Mouse (Mus musculus): ENCODE measurements around the gene Wscd1.

The Wscd1 gene

DNA sequence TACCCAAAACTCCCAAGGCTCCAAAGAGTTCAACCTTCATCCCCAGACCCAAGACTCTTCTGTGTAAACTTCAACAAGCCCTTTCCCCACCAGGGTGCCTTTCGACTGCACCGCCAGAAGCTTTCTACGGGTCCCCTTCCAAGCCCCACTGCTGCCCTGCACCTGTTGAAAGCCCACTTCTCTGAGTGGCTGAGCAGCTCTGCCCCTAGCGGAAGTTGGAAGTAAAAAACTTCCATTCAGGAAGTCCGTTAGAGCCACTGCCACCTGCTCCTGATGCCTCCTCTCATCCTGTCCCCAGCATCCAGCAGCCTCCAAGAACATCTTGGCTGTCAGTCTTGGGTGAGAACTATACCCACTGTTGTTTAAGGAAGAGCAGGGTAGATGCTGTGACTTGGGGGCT, at the start of gene Wscd1:
Wscd1 (plus strand) TSS at position 250 of the 400 bp plus-strand sequence.
- DNase-seq (ENCODE audit: extremely low read depth, low read depth), result no peak

DNA sequence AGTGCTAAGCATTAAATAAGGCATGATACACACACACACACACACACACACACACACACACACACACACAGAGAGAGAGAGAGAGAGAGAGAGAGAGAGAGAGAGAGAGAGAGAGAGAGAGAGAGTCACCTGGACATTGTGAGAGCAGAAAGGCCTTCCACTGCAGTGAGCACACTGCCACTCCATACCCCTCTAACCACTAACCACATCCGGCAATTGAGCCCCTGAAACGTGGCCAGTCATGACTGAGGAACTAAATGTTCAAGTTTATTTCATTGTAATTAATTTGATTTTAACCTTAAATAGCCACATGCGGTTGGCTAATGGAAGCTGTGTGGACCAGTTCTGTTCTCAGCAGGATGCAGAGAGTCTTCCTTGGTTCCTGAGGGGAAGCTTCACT, 21.7 kb upstream of the Wscd1 start:
- DNase-seq (ENCODE audit: extremely low read depth, low read depth), result no peak

DNA sequence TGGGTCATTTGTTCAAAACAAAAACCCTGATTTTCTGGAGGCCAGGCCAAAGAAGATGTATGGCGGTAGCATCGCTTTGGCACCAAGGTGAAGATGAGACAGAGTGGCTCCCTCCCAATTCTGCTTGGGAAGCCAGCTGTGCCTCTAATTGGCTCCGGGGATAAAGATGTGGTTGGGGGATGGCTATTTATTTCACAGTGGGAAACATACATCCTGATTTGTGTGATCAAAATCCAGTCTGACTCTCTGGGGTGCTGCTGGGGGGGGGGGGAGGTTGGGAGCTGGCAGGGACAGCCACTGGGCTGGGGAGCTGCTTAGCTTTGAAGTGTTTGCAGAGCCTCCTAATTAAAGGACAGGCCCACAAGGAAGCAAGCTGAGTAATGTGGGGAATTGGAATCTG, 20.4 kb upstream of the Wscd1 start:
- DNase-seq (ENCODE audit: extremely low read depth, low read depth), result no peak

DNA sequence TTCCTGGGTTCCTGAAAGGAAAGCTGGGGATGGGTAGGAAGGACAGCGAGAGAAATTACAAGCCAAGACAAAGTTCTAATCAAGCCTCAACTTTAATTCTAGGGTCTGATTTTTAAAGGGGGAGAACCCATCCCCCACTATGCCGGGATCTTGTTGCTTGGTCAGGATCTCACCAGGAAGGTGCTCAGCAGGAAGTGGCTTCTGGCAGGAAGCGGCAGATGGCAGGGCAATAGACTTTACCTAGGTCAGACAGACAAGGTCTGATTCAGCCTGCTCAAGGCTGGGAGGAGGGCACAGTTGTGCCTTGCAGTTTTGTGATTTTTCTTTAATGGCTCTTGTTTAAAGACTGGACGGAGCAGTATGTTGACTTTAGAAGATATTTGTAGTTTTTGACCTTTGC, 15.9 kb upstream of the Wscd1 start:
- no peak for DNase-seq (ENCODE audit: extremely low read depth, low read depth)

DNA sequence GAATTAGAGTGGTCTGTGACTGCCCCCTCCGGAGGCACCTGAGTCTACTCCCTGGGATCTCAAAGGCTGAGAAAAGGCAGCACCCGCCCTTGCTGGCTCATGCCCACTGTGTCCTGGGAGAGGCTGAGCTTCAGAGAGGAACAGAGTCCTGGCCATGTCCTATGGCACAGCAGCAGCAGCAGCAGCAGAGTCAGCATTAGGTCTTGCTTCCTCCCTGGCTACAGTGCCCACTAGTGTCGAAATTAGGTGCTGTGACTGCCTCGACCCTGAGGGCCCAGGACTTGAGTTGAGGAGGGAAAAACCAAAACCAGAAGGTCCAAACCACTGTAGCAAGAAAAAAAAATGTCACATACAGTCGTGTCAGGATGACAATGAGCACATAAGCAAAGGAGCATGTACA, 12.6 kb upstream of the Wscd1 start:
- DNase-seq (ENCODE audit: extremely low read depth, low read depth), result no peak

DNA sequence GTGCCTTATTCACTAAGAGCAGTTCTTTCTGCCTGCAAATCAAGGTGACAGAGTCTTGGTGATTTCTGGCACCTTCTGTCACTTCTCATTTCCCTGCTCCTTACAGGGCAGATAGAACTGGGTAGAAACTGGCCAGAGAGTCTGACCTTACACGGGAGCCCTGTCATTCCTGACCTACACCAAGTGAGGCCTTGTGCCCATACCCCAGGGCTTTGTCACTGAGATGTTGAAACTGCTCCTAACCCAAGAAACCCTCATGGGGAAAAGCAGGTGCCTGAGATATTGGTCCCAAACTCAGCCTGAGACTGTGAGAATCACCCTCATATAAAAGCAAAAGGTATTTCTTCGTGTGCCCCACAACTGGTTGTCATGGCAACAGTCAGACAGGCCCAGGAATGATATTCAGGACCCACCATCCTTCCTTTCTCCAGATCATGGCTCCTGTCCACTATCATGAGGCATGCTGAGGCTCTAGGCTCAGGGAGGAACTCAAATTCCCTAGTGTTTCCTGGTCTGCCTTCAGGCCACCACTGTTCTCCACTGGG, 11.1 kb upstream of the Wscd1 start:
- no peak for DNase-seq (ENCODE audit: extremely low read depth, low read depth)

DNA sequence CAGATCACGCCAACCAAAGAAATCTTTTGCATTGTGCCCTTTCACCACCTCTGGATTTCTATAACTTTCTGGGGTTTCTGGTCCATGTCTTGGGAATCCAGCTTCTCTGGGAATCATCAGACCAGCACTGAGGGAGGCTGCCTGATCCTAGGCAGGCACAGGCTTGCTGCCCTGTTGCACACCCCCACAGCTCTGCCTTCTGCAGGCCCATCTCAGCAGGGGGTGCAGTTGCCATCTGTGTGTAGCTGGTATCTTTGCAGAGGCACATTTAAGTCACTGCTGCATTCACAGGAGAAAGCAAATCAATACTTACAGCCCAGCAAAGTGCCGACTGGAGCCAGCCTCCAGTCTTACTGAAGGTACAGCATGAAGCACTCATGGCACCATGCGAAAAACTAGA, 3.8 kb upstream of the Wscd1 start:
- no peak for DNase-seq (ENCODE audit: extremely low read depth, low read depth)

DNA sequence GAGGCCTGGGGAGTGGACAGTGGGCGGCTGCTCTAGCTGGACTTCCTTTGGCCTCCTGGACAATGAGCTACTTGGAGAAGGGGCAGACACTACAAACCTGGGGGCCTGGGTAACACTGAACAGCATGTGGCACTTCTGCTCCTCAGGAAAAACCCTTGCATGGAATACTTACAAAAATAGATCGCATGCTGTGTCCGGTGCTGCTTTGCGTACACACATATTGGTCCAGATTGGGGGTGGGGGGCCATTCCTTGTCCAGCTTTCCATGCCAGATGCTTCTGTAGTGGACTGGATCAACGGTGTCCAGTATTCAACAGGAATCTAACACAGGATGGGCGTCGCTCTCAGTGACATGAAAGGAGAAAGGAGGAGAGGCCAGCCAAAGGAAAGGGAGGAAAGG, 2.0 kb upstream of the Wscd1 start:
- DNase-seq (ENCODE audit: extremely low read depth, low read depth), result no peak

DNA sequence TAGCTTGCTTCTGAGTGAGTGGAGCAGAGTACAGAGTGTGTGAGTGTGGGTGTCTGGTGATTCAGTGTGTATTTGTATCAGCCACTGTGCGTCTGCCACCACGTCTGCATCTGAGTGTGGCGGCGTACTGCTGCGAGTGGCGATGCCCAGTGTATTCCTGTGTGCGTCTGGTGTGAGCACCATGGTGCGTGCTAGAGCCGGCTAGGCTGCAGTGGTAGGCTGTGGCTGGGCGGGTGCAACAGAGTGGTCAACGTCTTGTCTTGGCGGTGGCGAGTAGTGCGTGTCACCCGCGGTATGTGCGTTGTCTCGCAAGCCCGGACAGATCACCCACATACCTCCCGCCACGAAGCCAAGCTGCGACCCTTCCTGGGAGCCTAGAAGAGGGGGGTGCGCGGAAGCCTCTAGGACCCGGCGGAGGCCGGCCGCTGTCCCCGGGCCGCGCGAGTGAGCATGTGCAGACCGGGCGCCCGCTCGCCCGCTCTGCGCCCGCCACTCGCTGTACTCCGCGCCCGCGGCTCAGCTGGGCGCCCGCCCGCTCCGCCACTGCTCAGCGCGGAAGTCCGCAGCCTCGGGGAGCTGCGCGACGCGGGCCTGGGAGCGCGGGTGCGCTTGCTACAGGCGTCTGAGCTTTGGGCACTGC, 934 bp downstream of the Wscd1 start:
- DNase-seq (ENCODE audit: extremely low read depth, low read depth), result no peak

DNA sequence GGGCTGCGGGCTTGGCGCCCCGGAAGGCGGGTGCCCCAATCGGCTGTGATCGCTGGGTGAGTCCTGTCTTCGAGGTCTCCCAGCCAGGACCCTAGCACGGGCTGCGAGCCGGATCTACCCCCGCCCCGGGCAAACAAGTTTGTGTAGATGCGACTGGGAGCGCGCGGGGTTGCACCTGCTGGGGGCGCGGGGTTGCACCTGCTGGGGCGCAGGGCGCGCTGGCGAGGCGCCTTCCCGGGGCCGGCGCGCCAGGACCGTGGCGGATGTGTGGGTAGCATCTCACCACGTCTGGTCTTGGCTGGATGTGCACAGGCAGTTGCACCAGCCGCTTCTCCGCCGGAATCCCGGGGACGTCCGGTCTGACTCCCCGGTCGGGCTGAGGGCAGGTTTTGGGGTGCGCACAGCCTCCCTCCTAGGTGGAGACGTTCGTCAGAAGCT, 1.5 kb downstream of the Wscd1 start:
- DNase-seq (ENCODE audit: extremely low read depth, low read depth), result no peak

DNA sequence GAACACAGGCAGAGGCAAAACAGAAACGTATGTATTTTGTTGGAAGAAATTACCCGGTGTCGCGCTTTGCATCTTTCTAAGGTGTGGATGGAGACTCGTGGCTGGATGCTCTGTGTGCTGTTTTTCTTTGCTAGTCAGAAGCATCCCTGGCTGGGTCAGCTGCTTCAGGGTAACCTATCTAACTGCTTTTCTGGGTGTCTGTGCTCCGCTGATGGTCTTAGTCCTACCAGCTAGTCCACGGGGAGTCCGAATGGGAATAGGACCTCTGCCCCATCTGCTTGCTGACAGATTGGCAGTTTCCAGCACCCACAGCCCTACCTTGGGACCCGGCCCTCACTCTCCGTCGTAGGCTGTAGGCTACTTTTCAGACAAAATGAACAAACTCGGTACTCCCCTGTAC, 2.0 kb downstream of the Wscd1 start:
- no peak for DNase-seq (ENCODE audit: extremely low read depth, low read depth)

DNA sequence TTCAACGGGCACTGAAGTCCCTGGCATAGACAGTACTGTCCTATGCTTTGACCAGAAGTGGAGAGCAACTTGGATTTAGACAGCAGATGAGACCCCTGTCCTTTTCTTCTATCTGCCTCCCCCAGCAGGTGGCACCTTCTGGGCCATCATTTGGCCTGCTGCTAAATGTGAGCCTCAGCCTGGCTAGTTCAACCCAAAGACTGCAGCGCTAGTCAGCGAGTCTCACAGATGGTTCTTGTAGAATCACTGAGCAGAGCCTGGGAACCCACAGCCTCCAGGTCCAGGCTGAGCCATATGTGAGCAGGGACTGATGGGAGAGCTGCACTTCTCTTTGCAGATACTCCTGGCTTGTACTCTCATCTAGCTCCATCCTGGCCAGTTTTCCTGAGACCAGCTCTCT, 2.9 kb downstream of the Wscd1 start:
- no peak for DNase-seq (ENCODE audit: extremely low read depth, low read depth)

DNA sequence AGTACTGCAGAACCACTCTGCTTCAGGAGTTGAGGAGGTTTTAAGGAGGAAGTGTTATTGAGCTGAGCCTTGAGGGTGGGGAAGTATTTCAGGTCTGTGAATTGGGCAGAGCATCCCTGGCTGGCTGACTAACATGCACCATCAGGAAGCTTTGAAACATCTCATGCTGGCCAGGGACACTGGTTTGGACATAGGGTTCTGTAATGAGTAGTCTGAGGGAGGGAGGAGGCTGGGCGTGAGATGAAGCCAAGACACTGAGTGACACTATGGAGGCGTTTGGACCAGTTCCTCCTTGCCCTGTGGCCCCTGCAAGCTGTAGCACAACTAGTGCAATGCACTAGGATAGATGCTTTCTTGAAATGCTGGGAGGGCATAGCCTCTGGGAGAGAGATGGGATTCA, 5.4 kb downstream of the Wscd1 start:
- no peak for DNase-seq (ENCODE audit: extremely low read depth, low read depth)

DNA sequence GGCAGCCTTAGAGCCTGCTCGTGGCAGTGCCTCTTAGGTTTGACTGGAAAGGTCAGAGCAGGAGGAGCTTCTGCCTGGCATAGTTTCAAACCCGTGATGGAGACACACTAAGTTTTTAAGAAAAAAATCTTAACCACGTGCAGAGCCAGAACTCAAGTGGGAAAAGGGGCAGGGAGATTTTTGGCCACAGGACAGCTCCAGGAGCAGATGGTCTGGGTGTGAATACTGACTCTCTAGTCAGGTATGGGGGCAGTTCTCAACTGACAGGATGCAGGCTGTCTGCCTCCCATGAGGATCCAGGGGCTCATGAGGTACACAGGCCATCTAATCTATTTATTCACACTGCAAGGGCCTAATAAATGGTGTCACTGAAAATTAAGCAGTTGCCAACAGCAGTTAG, 6.6 kb downstream of the Wscd1 start:
- DNase-seq (ENCODE audit: extremely low read depth, low read depth), result no peak

DNA sequence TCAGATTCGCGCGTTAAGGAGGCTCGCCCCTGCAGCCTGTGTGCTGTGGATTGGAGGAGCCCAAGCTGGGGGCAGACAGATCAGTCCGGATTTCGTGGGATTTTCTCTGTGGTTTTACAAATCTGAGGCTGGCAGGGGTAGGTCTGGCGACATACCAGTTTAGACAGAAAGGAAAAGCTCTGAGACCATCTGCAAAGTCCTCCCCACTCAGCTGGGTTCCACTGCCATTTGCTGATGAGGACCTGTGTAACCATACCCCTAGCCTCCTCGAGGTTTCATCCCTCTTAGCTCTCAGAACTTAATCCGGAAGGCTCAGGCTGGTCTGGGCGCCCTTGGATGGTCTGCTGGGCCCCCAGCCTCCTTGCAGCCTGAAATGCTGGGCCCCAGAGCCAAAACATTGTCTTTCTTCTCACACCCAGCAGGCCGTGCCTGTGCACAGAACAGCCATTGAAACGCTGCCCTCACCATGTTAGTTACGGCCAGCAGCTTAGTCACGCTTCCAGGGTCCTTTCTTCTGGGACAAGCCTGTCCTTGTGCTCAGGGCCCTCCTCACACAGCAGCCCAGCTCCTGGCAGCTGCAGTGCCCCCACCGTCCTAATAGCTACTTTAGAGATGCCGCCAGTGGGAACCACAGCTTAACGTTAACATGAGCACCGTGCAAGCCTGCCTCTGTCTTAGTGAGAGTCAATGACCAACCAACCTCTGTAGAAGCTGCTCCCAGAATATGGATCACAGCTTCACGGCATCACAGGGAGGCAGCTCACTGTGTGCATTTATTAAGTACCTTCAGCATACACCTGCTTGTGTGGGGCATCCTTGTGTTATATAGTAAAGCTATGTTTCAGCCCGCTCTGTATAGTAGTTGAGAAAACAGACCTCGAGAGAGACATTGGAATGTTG, 8.7 kb downstream of the Wscd1 start:
- DNase-seq (ENCODE audit: extremely low read depth, low read depth), result no peak

DNA sequence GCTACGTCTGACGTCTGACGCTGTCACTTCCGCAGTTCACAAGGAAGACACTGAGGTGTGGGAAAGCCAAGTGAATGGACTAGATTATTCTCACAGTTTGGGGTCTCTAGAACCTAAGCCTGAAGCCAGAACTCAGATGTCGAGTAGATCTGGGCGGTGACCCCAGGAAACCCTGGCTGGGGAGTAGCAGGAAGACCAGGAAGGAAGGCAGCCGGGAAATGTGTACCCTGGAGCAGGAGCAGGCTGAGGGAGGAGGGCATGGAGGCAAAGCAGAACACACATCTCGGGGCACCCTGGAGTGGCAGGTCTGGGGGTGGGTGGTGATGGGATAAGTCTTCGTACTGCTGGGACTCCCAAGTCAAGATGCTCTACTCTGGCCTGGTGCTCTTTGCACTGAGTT, 11.3 kb downstream of the Wscd1 start:
- no peak for DNase-seq (ENCODE audit: extremely low read depth, low read depth)

DNA sequence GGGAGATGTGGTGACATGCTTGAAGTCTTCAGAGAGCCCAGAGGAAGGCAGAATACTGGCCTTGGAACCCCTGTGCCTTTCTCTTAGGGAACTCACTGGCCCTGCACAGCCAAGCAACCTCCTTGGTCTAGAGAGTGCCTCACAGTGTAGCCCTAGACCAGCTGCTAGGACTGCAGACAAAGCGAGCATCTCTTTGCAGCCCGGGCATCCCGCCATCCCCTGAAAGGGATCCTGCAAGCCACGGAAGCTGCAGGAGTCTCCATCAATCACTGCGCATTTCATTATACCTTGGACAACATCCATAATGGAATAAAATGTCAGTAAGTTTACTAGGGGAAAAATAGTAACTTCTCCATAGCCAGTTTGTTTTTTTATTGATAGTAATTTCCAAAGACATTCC, 13.4 kb downstream of the Wscd1 start:
- DNase-seq (ENCODE audit: extremely low read depth, low read depth), result no peak

DNA sequence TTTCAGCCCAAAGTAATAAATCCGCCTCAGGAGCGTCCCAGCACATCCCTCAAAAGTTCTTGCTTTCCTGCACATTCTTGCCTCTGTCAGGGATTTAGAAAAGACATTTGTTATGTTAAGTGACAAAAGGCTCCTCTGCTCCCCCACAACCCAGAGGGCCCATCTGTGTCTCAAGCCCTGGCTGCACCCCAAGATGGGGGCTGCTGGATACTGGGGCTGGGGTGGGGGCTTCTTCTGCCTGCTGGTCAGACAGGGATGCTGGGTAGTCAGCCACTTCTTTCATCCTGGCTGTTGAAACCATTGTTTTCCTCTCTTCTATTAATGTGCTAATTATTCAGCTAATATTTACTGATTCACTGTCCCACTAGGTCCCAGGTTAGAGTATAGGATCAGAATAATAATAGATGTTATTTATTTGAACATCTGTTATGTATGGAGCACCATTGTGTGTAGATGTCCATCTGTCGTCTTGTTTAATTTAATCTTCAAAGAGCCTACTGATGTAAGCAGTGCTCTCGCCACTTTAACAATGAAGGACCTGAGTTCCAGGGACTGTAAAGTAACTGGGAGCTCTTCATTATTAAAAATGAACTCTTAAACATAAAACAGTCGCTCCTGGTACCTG, 14.0 kb downstream of the Wscd1 start:
- DNase-seq (ENCODE audit: extremely low read depth, low read depth), result no peak

DNA sequence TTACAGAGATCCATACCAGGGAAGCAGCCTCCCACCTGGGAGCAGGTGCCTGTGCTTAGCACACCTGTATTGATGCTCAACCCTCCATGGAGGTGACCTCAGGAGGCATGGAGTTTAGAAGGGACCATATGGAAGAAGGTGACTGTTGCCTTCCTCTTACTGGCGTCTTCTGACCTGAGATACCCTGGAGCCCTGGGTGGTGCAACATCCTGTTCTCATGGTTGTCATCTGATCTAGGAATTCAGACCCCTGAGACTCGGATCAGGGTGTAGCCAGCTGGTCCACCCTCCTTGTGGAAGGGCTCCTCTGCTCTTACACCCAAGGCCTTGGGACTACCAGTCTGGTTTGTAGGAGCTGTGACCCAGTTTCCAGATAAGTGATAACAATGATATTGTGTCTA, 15.0 kb downstream of the Wscd1 start:
- DNase-seq (ENCODE audit: extremely low read depth, low read depth), result no peak

DNA sequence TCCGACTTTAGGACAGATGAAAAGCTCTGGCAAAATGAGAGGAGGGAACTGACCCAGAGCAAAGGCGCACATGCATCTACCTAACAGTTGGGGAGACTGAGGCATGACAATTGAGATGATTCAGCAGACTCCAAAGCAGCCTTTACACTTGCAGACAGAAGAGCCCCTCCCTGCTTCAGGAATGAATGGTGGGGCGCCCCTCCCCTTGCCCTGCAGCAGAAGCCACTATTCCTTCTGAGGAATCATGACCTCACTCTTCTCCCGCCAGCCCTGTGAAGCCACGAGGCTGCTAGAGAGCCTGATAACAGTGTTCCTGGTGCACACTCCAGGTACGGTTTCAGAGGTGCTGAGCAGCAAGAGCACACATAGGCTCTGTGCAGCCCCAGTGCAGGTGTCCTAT, 15.6 kb downstream of the Wscd1 start:
- no peak for DNase-seq (ENCODE audit: extremely low read depth, low read depth)

DNA sequence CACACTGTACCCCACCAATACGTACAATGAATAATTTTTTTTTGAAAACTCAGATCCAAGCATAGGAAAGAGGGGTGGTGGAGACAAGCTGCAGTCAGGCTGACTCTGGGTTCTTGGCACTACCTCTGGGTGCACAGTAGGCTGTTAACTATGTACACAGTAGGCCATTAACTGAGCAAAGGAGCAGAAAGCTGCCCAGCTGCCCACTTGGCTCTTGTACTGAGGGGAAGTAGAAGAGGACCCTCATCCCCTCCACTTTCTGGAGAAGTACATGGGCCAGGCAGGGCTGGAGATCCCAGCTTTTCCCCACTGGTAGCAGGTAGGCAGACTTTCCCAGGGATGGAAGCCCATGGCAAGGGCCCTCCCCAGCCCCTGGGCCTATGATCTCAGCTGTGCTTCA, 16.7 kb downstream of the Wscd1 start:
- DNase-seq (ENCODE audit: extremely low read depth, low read depth), result no peak

DNA sequence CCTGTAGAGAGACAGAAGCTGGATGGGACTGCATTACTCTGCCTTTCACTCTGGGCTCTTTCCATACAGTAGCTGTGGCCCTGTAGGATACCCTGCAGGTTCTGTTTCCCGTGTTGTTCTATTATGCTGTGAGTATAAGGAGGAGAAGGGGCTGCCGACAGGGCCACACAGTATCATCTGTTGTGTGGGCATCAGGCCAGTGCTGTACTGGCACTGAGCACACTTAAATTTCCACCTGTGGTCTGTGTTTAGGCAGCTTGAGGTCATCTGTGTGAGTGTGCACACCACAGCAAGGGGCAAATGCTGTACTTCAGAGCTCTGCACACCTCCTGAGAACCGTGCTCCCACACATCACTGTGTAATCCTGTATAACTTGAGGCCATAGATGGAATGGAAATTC, 18.0 kb downstream of the Wscd1 start:
- DNase-seq (ENCODE audit: extremely low read depth, low read depth), result no peak
